Mouse (Mus musculus): Measurements from ENCODE around the gene Pkn3. TPM values are rescaled to one million over a fixed set of nuclear protein-coding genes. Genes with fewer than 3 reads are reported as not detected.
"Not testable (repeated sequence)": the region's sequence is repeated elsewhere in the genome, so short reads cannot be mapped to it uniquely, and the experiment has no call there.

The Pkn3 gene
- polyA plus RNA-seq, 1 experiment from 2014 or later: 8.2 TPM

GRCm38 (mm10) chr2:30123729-30124471 is 46.4 kb downstream of the Pkn3 start:
- CTCF ChIA-PET: interaction anchor here (4.0 kb wide), 1 partner anchor 38 kb away, joined by 12 read pairs; no protein-coding TSS in a partner anchor
- H3K27me3 ChIP-seq: no peaks in the 10 kb centered on the region
- no peak for TF ChIP-seq CTCF (IDR thresholded peaks at IDR 0.05)
- in situ Hi-C loops (cut with MboI; ENCODE audit: low pct_unique_long_range_greater_than_20kb): no loop called here
- no peak for DNase-seq (ENCODE audit: low read depth, low spot score)
- POLR2A ChIA-PET: interaction anchor here (0.5 to 4.7 kb wide), 4 partner anchors 10 to 513 kb away, joined by 3 to 18 read pairs (median 4); partner anchors contain the start of gene Tbc1d13
- ATAC-seq: no peak

DNA sequence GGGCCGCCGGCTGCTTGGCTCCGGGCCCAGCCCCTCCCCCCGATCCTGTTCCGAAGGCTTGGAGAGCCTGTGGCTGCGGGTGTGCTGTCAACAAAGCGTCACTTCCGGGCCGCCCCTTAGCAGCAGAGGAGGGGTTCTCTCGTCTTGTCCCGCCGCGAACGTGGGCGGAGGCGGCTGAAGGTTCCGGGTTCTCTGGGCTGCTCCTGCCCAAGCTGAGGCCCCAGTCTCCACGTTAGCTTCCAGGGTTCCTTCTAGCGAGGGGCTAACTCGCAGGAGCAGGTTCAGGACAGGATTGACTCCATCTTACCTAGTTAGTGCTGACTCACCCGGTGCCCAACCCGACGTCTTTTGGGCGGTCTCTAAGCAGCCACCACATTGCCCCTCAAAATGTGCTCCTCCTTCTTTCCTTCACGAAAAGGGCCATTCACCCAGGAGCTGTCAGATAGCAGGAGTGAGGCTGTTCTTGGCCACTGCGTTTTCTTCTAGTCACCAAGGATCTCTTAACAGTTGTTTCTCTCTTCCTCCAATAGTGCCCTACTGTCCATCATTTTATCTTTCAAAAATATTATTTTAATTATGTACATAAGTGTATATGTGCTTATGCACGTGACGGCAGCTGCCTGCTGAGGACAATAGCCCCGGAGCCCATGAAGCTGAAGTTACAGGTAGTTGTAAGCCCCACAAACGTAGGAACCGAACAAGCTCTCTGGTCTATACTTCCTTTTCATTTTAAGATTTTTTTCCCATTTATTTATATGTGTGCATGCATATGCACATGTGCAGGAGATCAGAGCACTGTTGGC is 47.2 kb downstream of the Pkn3 start, which contains the start of gene Zer1:
Zer1 (minus strand) TSS at position 114 of the 803 bp plus-strand sequence.
- H3K27me3 ChIP-seq: no peaks in the 10 kb centered on the region
- POLR2A ChIA-PET: interaction anchor here (0.8 to 4.7 kb wide), 5 partner anchors 9 to 140 kb away, joined by 3 to 18 read pairs (median 3); partner anchors contain the start of gene Tbc1d13
- in situ Hi-C loops (cut with MboI; ENCODE audit: low pct_unique_long_range_greater_than_20kb): no loop called here
- CTCF ChIA-PET: interaction anchor here (4.0 kb wide), 1 partner anchor 37 kb away, joined by 12 read pairs; no protein-coding TSS in a partner anchor
- DNase-seq (ENCODE audit: low read depth, low spot score) (peak; percentile 47), ATAC-seq (peak; percentile 81)
- TF ChIP-seq CTCF (IDR thresholded peaks at IDR 0.05): no peak

- ChIA-PET POLR2A (no interaction called here), CTCF (no interaction called here)
- DNase-seq (ENCODE audit: low read depth, low spot score) (no peak), ATAC-seq (no peak)
- TF ChIP-seq CTCF (IDR thresholded peaks at IDR 0.05): peak; percentile 79
- no peaks in the 10 kb centered on the region for H3K27me3 ChIP-seq
- in situ Hi-C loops (cut with MboI; ENCODE audit: low pct_unique_long_range_greater_than_20kb): no loop called here
Measured at GRCm38 (mm10) chr2:30128789-30129188, 51.3 kb downstream of the Pkn3 start.

GRCm38 (mm10) chr2:30130156-30130555 is 52.7 kb downstream of the Pkn3 start:
- ATAC-seq: no peak
- ChIA-PET CTCF (interaction anchor here (1.3 to 1.5 kb wide), 2 partner anchors 31 to 41 kb away, joined by 3 to 5 read pairs; partner anchors contain the start of gene Endog), POLR2A (no interaction called here)
- TF ChIP-seq CTCF (IDR thresholded peaks at IDR 0.05): no peak
- DNase-seq (ENCODE audit: low read depth, low spot score): no peak
- in situ Hi-C loops (cut with MboI; ENCODE audit: low pct_unique_long_range_greater_than_20kb): no loop called here
- no peaks in the 10 kb centered on the region for H3K27me3 ChIP-seq

DNA sequence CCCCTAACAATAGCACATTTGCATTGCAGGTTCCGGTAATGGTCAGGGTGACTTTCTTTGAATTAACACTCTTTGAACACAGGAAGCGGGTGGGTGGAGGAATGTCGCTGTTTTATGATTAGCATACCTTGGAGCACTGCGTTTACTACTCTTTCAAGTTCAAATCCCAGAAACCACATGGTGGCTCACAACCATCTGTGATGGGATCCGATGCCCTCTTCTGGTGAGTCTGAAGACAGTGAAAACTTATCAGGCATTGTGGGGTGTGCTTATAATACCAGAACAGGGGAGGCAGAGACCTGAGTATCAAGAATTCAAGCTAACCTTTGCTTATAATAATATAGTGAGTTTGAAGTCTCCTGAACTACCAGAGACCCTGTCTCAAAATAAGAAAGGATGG is 53.8 kb downstream of the Pkn3 start:
- POLR2A ChIA-PET; DNase-seq (ENCODE audit: low read depth, low spot score); CTCF ChIA-PET; ATAC-seq; H3K27me3 ChIP-seq; in situ Hi-C loops (cut with MboI; ENCODE audit: low pct_unique_long_range_greater_than_20kb): not testable (repeated sequence)

- DNase-seq (ENCODE audit: low read depth, low spot score) (no peak), ATAC-seq (peak; percentile 44)
- POLR2A ChIA-PET: interaction anchor here (0.9 to 4.1 kb wide), 4 partner anchors 9 to 70 kb away, joined by 3 to 18 read pairs (median 10); partner anchors contain the start of gene Zer1
- TF ChIP-seq CTCF (IDR thresholded peaks at IDR 0.05): no peak
- CTCF ChIA-PET: interaction anchor here (1.4 to 2.6 kb wide), 4 partner anchors 11 to 29 kb away, joined by 3 to 8 read pairs (median 5); no protein-coding TSS in a partner anchor
- H3K27me3 ChIP-seq: no peaks in the 10 kb centered on the region
- in situ Hi-C loops (cut with MboI; ENCODE audit: low pct_unique_long_range_greater_than_20kb): no loop called here
Measured at GRCm38 (mm10) chr2:30132801-30133612, 55.5 kb downstream of the Pkn3 start.

GRCm38 (mm10) chr2:30133613-30134377 is 56.3 kb downstream of the Pkn3 start, which contains the start of gene Tbc1d13:
Gene Tbc1d13 (plus strand): TSS chr2:30133746.
- no peaks in the 10 kb centered on the region for H3K27me3 ChIP-seq
- peak; percentile 76 for ATAC-seq
- ChIA-PET POLR2A (interaction anchor here (0.7 to 4.1 kb wide), 5 partner anchors 10 to 329 kb away, joined by 3 to 18 read pairs (median 5); partner anchors contain the start of gene Zer1), CTCF (interaction anchor here (1.4 to 2.6 kb wide), 6 partner anchors 11 to 44 kb away, joined by 4 to 8 read pairs (median 6); partner anchors contain the start of gene Spout1)
- no peak for TF ChIP-seq CTCF (IDR thresholded peaks at IDR 0.05)
- DNase-seq (ENCODE audit: low read depth, low spot score): peak; percentile 56
- in situ Hi-C loops (cut with MboI; ENCODE audit: low pct_unique_long_range_greater_than_20kb): no loop called here

- in situ Hi-C loops (cut with MboI; ENCODE audit: low pct_unique_long_range_greater_than_20kb): no loop called here
- DNase-seq (ENCODE audit: low read depth, low spot score) (no peak), ATAC-seq (no peak)
- no peaks in the 10 kb centered on the region for H3K27me3 ChIP-seq
- POLR2A ChIA-PET: interaction anchor here (0.7 to 4.1 kb wide), 7 partner anchors 10 to 328 kb away, joined by 3 to 18 read pairs (median 5); partner anchors contain the start of genes Endog and Zer1
- CTCF ChIA-PET: interaction anchor here (1.4 to 2.6 kb wide), 4 partner anchors 10 to 44 kb away, joined by 4 to 8 read pairs (median 6); partner anchors contain the start of gene Spout1
- no peak for TF ChIP-seq CTCF (IDR thresholded peaks at IDR 0.05)
Measured at GRCm38 (mm10) chr2:30134378-30134711, 56.9 kb downstream of the Pkn3 start.

Measured in Patski (cell line).